Mouse (Mus musculus) ES-Bruce4 (cell line): ENCODE results near the gene Rcc2. TPM values are rescaled to one million over a fixed set of nuclear protein-coding genes. Genes with fewer than 3 reads are reported as not detected.

ENCODE experiments used
- H3K27ac ChIP-seq: 2 replicates; pipeline ENCODE4 v1.5.1; 2012; ENCODE audit warnings: low read length, inconsistent platforms; ENCODE audit not compliant: insufficient read depth
- H3K27me3 ChIP-seq: 2 replicates; pipeline ENCODE4 v1.6.1; 2012; ENCODE audit warnings: mild to moderate bottlenecking, low read length, inconsistent platforms; ENCODE audit not compliant: control insufficient read depth, poor library complexity, insufficient read depth, severe bottlenecking
- H3K36me3 ChIP-seq: 2 replicates; pipeline ENCODE4 v1.6.1; 2012; ENCODE audit warnings: inconsistent platforms, mild to moderate bottlenecking, low read length, moderate library complexity; ENCODE audit not compliant: control insufficient read depth, poor library complexity, insufficient read depth, severe bottlenecking
- H3K4me1 ChIP-seq: one replicate; pipeline ENCODE4 v1.8.1; 2011; ENCODE audit warnings: low read length; ENCODE audit not compliant: control insufficient read depth, insufficient read depth
- H3K4me3 ChIP-seq: 2 replicates; pipeline ENCODE4 v1.5.1; 2011; ENCODE audit warnings: low read depth, mild to moderate bottlenecking, low read length
- H3K9ac ChIP-seq: 2 replicates; pipeline ENCODE4 v1.6.1; 2012; ENCODE audit warnings: low read depth, mild to moderate bottlenecking, inconsistent platforms; ENCODE audit not compliant: poor library complexity, severe bottlenecking
- H3K9me3 ChIP-seq: replicated peaks from 2 replicates; pipeline ENCODE4 v1.6.1; 2012; ENCODE audit warnings: mild to moderate bottlenecking, low read length, inconsistent platforms; ENCODE audit not compliant: control insufficient read depth, poor library complexity, insufficient read depth, severe bottlenecking
- CTCF ChIP-seq: IDR thresholded peaks from one replicate; pipeline ENCODE4 v1.8.1; 2011; ENCODE audit warnings: low read depth, low read length
- EP300 ChIP-seq: IDR thresholded peaks from 2 replicates; pipeline ENCODE4 v1.6.1; 2011; ENCODE audit warnings: low read depth, low read length; ENCODE audit not compliant: insufficient read depth
- POLR2A ChIP-seq: IDR thresholded peaks from one replicate; pipeline ENCODE4 v1.8.1; 2011; ENCODE audit warnings: low read length; ENCODE audit not compliant: insufficient read depth
- polyA plus RNA-seq: library from polyadenylated mRNA; stranded (reverse); fragments of >200 nt; gene quantifications from 2 replicates; pipeline ENCODE4 v1.2.4, GENCODE M21; 2011; ENCODE audit warnings: low read depth; ENCODE audit not compliant: missing spikeins, insufficient read depth, insufficient read length

Gene Rcc2
- polyA plus RNA-seq, 1 experiment, result 227 TPM

- H3K9ac ChIP-seq, result peak overlapping the region; percentile 46
- H3K27me3 ChIP-seq, result no peaks in the 10 kb centered on the region
- no peaks in the 10 kb centered on the region for H3K36me3 ChIP-seq
- H3K9me3 ChIP-seq, result no peaks in the 10 kb centered on the region
- peak; percentile 57; the same call in 1 of the 2 replicates for TF ChIP-seq EP300
- TF ChIP-seq CTCF, result no peak
- TF ChIP-seq POLR2A, result no peak
- peak overlapping the region; percentile 39 for H3K4me3 ChIP-seq
- peaks cover 10% of the 10 kb centered on the region for H3K4me1 ChIP-seq
- peak overlapping the region; percentile 90 for H3K27ac ChIP-seq
These were observed 10.3 kb upstream of the Rcc2 start for GRCm38 (mm10) chr4:140689873-140690655.

GRCm38 (mm10) chr4:140691481-140691880 is 8.9 kb upstream of the Rcc2 start:
- Histone ChIP-seq H3K9ac (no peak overlapping the region), H3K27ac (peak overlapping the region; percentile 73), H3K36me3 (no peaks in the 10 kb centered on the region), H3K9me3 (no peaks in the 10 kb centered on the region), H3K27me3 (no peaks in the 10 kb centered on the region), H3K4me3 (peak overlapping the region; percentile 18), H3K4me1 (peaks cover 7% of the 10 kb centered on the region)
- no peak for TF ChIP-seq POLR2A
- no peak for TF ChIP-seq CTCF
- TF ChIP-seq EP300, result no peak

- Histone ChIP-seq H3K27ac (peak overlapping the region; percentile 40), H3K9ac (no peak overlapping the region), H3K9me3 (no peaks in the 10 kb centered on the region), H3K4me1 (peaks cover 6% of the 10 kb centered on the region), H3K27me3 (no peaks in the 10 kb centered on the region), H3K36me3 (no peaks in the 10 kb centered on the region), H3K4me3 (no peak overlapping the region)
- TF ChIP-seq CTCF, result no peak
- TF ChIP-seq EP300, result no peak
- no peak for TF ChIP-seq POLR2A
These were observed 6.8 kb upstream of the Rcc2 start for GRCm38 (mm10) chr4:140693513-140693912.

GRCm38 (mm10) chr4:140694551-140695060 is 5.7 kb upstream of the Rcc2 start:
- H3K27ac ChIP-seq, result peak overlapping the region; percentile 84

GRCm38 (mm10) chr4:140695146-140695545 is 5.2 kb upstream of the Rcc2 start:
- no peak for TF ChIP-seq CTCF
- TF ChIP-seq EP300, result peak; percentile 71; the same call in 1 of the 2 replicates
- Histone ChIP-seq H3K4me1 (peaks cover 3% of the 10 kb centered on the region), H3K27ac (peak overlapping the region; percentile 84), H3K9me3 (no peaks in the 10 kb centered on the region), H3K4me3 (no peak overlapping the region), H3K9ac (no peak overlapping the region), H3K36me3 (no peaks in the 10 kb centered on the region), H3K27me3 (no peaks in the 10 kb centered on the region)

More at GRCm38 (mm10) chr4:140694551-140695060, 5.7 kb upstream of the Rcc2 start:
- Histone ChIP-seq H3K4me1 (peaks cover 3% of the 10 kb centered on the region), H3K4me3 (no peak overlapping the region), H3K9me3 (no peaks in the 10 kb centered on the region), H3K36me3 (no peaks in the 10 kb centered on the region), H3K9ac (no peak overlapping the region), H3K27me3 (no peaks in the 10 kb centered on the region)
- TF ChIP-seq CTCF (no peak), POLR2A (no peak), EP300 (peak; percentile 94)
